Mouse (Mus musculus): ENCODE measurements around the gene Ythdf1.

The Ythdf1 gene

DNA sequence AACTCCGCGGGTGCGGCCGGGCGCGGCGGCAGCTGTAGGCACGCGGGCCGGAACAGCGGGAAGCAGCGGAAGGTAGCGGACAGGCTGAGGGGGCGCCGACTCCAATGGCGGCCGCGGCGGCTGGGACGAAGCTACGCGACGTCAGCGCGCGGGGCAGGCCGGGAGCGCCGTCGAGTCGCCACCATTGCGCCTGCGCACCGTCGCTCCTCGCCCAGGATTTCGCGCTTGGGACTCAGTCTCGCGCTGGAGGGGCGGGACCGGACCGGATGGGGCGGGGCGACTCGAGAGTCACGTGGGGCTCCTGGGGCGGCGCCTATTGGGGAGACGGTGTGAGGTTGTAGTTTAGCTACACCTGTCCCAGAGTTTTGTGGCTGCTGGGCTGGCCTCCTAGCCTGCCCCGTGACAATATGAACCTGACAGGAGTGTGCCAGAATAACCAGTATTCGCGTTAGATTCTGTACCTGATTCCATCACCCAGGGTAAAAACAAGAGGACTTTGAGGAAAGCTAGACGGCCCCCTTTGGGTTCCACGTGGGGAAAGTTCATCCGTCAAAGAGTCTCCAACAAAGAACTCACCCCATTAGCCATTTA, at the start of gene Ythdf1:
TSS of gene Ythdf1 (minus strand) at position 140 of the 591 bp plus-strand sequence.
- peak; percentile 100 for DNase-seq

DNA sequence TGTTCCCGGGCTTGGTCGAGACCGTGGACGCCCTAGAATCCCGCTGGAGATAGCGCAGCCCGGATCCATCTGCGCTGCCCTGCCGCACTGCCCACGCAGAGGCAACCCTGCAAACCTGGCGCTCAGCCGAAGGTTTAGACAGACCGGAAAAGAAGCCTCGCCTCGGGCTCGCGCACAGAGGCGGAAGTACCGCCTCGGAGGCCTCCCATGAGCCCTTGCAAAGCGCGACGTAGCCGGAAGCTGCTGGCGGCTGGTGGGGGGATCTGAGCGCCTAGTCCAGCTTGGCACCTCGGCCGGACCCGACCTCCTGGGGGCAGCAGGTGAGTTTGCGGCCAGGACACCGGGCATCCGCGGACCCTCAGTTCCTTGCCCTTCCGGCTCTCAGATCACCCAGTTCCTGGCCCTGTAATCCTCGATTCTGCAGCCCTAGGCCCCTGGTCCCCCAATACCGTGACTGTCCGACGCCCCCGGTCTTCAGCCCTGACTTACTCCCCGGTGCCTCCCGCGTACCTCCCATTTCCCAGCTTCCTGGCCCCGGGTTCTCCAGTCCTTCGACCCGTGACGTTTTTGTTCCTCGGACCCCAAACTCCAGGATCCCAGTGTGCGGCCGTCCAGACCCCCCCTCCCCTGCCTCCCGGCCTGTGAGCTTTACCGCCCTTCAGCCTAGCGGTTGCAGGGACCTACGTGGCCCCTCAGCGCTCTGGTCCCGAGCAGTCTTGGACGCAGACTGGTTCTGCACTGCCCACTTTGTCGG, 46.4 kb upstream of the Ythdf1 start, which contains the start of gene Arfgap1:
TSS of gene Arfgap1 (plus strand) at position 216 of the 754 bp plus-strand sequence.
- DNase-seq = peak; percentile 87

DNA sequence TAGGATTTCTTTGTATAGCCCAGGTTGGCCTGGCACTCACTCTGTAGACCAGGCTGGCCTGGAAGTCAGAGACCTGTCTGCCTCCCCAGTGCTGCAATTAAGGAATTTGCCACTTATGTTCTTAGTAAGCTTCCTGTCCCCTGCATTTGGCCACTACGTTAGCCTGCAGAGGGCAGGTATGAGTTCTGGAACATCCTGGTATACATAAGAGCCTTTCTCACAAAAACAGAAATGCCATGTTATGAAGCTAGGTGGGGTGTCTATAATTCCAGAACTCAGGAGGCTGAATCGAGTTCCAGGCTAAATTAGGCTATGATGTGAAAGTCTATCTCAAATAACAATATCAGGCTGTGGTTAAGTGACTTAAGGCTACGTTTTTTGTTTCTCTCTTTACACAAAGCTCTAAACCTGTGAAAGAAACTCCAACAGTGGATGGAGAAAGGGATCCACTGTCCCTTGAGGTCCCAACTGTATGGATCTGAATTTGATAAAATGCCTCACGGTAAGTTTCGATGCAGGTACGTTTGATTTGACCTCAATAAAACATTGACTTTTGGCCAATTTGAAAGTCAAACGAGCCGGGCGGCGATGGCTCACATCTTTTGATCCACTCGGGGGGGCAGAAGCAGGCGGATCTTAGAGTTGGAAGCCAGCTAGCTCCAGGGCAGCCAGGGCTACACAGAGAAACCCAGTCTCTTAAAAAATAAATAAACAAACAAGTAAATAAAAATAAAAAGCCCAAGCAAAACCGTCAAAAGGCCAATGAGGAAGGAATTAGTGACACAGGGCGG, 45.5 kb upstream of the Ythdf1 start:
- peak; percentile 21 for DNase-seq

DNA sequence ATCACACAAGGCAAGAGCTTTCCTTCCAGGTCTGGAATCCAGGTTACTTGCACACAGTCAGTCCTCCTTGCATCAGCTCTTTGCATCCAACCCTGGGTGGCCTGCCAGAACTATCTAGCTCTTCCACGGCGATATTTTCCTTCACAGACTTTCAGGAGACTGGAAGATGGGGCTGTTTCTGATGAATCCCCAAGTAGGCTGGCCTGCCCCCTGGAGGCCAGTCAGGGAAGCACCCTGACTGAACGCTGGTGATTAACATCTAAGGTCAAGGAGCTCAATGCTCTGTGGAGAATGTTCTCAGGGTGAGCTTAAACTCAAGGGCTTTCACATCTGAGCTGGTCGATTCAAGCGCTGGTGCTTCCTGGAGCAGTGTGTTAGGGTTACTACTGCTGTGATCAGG, 43.2 kb upstream of the Ythdf1 start:
- peak; percentile 66 for DNase-seq

DNA sequence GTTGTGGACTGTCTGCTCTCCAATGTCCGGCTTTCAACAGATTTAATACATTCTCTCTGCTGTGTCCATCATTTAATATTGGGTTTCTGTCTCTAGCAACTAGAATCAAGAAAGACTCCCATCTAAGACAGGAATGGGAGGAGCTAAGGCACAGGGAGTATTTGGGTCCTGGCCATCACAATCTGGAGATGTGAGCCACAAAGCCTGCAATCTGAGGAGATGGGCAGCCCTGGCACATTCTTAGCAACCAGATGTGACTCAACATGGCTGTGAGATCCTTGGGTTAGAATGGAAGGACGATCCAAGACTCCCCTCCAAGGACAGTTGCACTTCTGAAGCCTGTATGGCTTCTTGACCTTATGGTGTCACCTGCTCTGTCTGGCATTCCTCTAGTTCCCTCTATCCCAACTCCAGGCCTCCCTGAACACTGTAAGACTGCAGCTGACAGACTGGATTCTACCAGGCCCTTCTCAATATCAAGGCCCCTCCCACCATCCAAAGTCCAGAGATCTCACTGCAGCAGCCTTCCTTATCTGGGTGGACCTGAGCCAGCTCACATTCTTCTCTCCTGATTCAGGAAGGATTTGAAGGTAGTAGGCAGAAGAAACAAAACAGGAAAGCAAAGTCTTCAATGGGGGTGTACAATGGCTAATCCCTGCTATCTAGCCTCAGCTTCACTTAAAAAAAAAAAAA, 42.0 kb upstream of the Ythdf1 start:
- no peak for DNase-seq

DNA sequence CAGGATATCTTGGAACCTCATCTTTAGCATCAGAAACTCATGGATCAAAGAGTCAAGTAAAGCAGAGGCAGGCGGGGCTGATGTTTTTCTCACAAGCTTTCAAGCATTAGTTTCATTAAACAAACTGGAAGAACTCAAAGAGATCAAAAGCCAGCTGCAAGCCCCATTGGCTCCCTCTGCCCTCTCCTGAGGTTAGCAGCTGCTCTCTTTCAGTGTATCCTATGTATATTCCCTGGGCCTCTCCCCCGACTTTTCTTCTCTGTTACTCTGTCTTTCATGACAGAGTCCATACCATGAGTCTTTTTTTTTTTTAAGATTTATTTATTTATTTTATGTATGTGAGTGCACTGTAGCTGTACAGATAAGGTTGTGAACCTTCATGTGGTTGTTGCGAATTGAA, 39.4 kb upstream of the Ythdf1 start:
- DNase-seq = no peak

DNA sequence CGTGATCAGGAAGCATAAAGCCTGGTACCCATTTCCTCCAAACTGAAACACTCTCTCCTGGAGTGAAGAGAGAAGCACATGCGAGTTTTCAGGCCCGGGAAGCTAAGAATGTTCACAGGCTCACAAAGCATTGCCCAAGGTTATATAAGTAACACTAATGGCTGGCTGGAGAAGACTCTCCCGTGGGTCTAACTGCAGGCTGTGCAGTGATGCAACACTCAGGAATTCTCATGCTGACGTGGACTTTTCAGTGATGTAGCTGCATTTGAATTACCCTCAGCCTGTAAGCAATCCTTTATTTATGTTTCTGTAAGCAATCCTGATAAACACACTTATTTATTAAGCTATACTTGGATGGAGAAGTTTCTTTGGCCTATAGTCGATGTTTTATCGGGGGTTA, 38.9 kb upstream of the Ythdf1 start:
- no peak for DNase-seq

DNA sequence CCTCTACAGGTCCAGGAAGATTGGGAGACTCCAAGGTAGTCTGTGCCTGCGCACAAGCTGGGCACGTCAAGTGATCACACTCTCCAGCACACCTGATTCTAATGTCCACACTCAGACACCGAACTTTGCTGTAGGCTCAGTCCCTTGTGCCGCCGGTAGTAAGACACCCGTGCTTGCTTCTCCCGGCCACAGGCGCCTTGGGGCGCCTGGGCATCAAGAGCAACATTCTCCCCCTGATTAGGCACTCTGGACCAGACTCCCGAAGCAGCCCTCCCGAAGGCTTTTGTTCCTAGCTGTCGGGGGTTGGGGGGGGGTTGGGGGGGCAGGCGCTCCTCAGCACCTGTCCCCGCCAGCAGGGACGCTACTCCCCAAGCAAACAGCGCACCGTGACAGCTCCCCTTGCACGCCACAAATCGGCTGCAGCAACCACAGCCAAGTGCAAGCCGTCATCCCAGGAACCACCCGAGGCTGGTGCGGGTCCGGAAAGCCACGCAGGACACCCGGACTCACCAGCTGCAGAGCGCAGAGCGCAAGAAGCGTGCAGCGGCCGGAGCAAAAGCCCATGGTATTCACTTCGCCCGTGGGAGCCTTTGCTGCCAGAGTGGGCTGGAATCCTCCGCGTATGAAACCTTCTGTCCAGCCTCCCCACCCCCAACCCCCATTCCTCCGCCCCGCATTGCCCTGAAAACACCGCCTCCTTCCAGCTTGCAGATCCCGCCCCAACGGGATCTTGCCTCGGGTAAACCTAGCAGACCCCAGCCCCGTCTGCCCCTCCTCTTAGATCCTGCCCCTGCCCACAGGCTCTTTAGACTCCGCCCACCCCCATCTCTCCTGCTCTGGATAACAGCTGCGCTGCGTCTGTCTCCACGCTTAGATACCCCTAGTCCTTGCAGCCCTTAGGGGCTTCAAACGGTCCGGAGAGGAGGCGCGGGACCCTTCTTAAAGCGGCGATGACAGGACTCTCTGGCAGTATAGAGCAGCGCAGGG, 33.6 kb upstream of the Ythdf1 start, which contains the start of gene Nkain4:
TSS of gene Nkain4 (minus strand) at position 639 of the 987 bp plus-strand sequence.
- no peak for DNase-seq

DNA sequence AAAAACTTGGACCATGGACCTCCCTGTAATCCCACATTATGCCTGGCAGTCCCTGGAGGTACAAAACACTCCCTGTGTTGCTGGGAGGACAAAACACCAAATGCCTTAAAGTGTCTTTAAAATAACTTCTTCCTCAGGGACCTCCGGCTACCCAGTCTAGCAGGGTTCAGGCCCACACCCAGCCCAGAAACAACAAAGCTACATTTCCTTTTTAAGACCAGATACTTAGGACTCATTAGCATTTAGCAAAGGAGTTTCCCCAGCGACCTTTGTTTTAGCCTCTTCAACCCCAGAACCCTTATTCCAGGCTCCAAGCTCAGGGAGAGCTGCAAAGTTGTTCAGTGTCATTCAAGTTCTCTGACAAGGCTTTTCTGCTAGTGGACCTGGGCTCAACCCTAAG, 32.9 kb upstream of the Ythdf1 start:
- DNase-seq = no peak

DNA sequence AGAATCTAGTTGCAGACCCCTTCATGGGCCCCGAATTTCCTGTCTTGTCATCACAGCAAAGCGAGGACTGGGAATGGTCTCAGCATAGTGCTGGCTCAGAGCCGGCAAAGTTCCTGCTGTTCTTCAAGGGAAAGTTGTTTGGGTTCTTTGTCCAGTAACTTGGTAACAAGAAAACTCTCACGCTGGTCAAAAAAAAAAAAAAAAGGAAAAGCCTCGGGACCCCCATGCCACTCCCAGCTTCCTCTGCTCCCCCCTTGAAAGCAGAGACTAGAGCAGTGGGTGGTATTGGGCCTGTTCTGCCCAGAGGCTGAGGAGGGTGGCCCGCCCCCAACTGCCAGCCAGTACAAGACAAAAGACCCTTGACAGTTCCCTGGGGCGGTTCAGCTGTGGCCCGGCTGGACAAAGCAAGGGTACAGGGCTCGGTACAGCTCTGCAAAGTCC, 32.0 kb upstream of the Ythdf1 start:
- no peak for DNase-seq

DNA sequence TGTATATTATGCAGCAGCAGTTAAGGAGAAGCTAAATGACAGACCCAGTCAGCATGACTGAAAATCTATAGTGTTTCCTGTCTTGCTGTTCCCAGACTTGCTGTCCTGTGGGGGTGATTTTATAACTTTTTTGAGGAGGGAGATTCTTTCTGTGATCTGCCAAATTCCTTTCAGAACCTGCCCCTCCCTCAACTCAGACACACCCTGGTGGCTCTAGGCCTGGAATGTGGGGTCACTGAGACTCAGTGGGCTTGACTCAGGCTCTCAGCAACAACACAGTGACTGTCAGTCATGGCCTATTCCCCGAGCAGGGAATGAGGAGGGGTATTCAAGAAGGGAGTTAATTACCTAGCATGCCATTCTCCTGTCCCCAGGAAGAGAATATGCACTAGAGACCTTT, 29.2 kb upstream of the Ythdf1 start:
- no peak for DNase-seq

DNA sequence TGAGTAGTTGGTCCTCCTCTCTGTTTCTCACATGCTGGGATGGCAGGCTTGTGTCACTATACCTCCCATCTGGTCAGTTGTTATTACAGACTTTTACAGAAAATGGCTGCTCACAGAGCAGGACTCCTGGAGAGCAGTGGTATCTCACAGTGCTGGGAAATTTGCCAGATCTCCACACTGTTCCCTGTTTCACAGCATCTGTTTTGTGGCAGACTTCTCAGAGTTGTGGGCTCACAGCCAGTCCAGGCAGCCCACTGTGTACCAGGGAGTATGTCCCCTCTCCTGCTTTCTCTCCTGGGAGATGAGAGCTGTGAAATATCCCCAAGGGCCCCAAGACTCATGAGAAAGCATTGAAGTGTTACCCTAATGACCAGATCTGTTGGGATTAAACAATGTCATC, 21.1 kb upstream of the Ythdf1 start:
- no peak for DNase-seq

DNA sequence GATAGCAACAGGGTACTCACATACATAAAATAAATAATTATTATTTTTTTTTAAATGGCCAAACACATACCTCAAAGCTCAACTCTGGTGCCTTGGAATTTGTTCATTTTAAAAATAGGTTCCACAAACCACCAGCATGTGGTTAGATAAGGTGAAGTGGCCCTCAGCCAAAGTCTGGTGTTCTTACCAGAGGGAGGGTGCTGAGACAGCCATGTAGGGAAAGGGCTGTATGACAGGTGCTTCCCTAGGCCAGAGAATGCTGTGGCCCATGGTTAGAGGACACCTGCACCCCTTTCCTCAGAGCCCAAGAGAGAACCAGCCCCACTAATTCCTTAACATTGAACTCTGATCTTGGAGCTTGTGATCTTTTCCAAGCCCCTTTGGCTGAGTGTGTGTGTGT, 19.4 kb upstream of the Ythdf1 start:
- DNase-seq = no peak

DNA sequence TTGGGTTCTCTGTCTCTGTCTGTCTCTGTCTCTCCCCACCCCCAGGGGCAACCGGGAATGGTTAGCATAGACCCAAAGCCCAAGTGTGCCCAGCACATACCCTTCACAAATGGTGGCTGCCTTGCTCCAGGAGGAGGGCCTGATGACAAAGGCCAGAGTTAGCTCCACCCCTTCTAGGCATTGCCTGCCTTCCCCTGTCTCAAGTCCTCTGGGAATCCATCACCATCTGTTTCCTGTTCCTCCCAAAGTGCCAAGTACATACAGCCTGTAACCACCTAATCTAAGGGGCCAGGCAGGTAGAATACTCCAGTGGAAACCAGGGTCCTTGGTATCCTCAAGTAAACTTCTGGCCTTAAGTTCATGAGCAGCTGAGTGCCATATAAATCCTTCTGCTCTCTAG, 11.7 kb upstream of the Ythdf1 start:
- DNase-seq = no peak

DNA sequence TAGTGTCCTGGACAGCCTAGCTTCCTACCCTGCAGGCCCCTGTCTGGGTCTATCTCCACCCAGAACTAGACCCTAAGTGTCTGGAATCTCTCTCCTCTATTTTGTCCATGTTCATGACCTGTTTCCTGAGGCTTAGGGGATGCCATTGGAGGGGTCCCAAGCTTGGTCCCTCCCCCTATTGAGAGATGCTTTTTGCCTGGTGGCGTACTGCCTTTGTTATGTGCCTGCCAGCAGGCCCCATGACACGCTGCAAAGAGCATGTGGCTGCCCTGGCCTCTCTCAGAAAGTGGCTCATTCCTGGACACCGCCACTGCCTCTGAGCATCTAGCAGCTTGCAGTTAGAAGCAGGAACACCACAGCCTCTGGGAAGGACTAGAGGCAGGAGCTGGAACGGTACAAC, 8.0 kb upstream of the Ythdf1 start, which contains the start of gene Birc7:
TSS of gene Birc7 (plus strand) at position 301 of the 400 bp plus-strand sequence.
- no peak for DNase-seq

DNA sequence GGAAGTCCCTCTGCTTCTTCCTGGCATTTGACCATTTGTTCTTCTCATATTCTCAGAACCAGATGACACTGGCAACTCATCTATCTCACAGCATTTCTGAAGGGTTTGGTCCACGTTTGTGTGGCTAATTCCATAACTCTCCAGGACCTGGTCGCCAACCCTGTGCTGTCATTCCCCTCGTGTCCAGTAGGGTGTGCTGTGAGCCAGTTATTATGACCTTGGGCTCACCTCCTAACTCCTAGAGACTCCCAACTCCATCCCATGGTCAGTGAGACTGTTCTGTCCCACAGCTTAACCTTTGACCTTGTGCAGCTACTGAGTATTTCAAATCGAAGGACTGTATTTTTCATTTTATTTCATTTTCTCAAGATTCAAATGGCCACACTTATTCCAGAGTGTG, 4.4 kb upstream of the Ythdf1 start:
- DNase-seq = peak; percentile 54

DNA sequence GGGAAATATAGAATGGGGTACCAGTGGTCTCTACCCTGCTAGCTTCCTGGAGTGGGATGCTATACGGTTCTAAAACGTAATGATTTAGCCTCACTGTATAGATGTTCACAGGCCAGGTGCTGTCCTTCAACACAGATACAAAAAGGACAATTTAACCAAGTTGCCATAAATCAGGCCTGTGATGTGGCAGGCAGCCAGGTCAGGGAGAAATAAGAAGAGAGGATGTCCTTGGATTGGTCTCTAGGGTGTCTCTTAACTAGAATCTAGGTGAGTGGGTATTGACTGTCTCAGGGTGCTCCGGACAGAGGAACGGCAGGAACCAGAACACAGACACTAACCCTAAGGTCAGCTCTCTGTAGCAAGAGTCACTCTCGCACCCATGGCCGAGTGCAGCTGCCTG, 2.0 kb upstream of the Ythdf1 start:
- no peak for DNase-seq

DNA sequence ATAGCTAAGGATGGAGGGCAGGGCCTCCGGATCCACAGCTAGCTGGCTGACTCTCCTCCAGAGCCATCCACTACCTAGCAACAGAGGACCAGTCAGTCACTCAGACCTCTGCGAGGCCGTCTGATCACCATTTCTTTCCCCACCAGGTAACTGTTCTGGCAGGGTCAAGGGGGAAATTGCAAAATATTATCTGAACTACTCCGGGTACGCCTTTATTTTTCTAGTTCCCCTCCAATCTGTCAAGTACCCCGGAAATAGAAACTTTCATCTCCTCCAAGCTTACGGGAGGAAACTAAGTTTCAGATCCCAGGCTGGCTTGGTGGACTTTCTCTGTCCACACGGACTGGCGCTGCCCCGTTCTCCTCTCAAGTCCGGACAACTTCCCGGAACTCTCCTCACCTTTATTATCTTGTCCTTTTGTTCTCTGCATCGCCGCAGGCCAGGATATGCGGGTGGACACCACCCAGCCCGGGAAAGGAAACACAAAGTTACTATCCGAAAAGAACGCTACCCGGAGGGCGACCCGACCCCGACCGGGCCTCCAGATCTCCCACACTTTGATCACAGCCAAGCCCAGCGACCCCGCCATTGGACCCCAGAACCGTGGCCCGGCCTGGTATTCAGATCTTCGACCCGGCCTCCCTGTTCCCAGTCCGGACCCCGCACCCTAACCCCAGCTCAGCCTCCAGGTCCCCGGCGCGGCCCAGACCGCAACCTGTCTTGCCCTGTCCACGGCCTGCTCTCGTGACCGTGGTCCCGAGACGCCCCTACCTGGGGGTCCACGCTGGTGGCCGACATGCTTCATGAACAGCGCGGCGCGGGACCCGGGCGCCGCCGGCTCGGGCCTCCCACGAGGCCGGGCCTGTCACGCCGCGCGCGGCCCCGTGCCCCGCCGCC, 588 bp downstream of the Ythdf1 start:
- DNase-seq = peak; percentile 7

DNA sequence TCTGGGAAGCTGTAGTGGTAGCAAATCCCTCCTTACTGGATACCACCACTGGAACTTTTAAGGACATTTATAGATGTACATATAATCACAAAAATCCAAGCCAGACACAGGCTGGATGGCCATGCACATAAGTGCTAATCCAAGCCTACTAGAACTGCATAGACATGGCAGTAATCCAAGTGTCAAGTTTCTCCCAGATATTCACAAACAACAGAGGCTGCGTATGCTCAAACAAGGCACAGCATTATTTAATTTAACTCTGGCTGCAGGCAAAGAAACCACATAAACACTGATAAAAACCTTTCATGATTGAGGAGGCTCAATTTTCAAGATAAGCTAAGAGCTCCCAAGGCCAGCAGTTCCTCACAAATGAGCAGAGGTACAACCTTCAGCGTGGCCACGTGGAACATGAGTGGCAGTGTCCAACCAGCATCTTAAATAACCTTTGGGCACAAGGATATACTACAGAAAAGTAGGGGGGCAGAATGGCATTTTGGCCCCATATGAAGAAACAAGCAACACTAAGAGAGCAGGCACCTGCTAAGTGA, 4.8 kb downstream of the Ythdf1 start:
- DNase-seq = no peak

DNA sequence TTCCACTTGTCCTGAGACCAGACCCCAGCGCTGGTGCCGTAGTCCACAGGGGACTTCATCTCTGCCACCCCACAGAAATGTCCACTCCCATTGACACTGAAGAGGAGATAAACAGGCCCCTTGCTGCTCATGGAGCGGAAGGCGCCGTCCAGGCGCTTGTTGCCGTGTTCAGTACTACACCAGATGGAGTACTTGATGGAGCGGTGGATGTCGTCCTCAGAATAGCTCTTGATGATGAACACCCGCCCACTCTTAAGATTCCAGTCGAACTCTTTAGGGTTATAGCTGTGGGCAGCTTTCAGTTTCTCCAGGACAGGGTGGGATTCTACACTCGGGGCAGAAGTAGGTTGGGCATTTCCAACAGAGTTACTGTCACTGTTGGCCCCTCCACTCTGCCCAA, 9.8 kb downstream of the Ythdf1 start:
- no peak for DNase-seq
